Mouse (Mus musculus): ENCODE measurements around the gene Atp6v1b1.

- TF ChIP-seq CTCF (IDR thresholded peaks at IDR 0.05; ENCODE audit: low read depth) (no peak), EP300 (IDR thresholded peaks at IDR 0.05; ENCODE audit: low read depth) (no peak)
These were observed 35.5 kb downstream of the Atp6v1b1 start for GRCm38 (mm10) chr6:83778306-83778705.
